Mouse (Mus musculus): ENCODE results near the gene Hist3h2ba. TPM values are rescaled to one million over a fixed set of nuclear protein-coding genes. Genes with fewer than 3 reads are reported as not detected.

Hist3h2ba gene
- polyA plus RNA-seq, 1 experiment from 2014 or later: 28.5 TPM

- H3K4me3 ChIP-seq (replicated peaks): no peak overlapping the region
These were observed 30.0 kb upstream of the Hist3h2ba start for GRCm38 (mm10) chr11:58918759-58919158.

GRCm38 (mm10) chr11:58922420-58922819, 26.3 kb upstream of the Hist3h2ba start:
- ATAC-seq (ENCODE audit: insufficient number of reproducible peaks, insufficient read depth, low FRiP score, low TSS enrichment, low read depth): no peak
- Histone ChIP-seq H3K4me1 (replicated peaks) (peaks cover 3% of the 10 kb centered on the region; the same call in 1 of the 2 replicates), H3K27me3 (peaks cover 4% of the 10 kb centered on the region; the same call in 1 of the 2 replicates), H3K4me2 (no peak overlapping the region), H3K36me3 (no peaks in the 10 kb centered on the region), H3K9ac (replicated peaks) (no peak overlapping the region), H3K4me3 (replicated peaks) (no peak overlapping the region), H3K9me3 (no peaks in the 10 kb centered on the region), H3K27ac (no peak overlapping the region)
- WGBS: 85% methylated on average over 9 of the region's 9 CpGs

More at GRCm38 (mm10) chr11:58918759-58919158, 30.0 kb upstream of the Hist3h2ba start:
- Histone ChIP-seq H3K9ac (replicated peaks) (no peak overlapping the region), H3K9me3 (no peaks in the 10 kb centered on the region), H3K27me3 (peaks cover 4% of the 10 kb centered on the region; the same call in 1 of the 2 replicates), H3K27ac (no peak overlapping the region), H3K4me1 (replicated peaks) (peaks cover 6% of the 10 kb centered on the region; the same call in 1 of the 2 replicates), H3K36me3 (no peaks in the 10 kb centered on the region), H3K4me2 (no peak overlapping the region)
- no peak for ATAC-seq (ENCODE audit: insufficient number of reproducible peaks, insufficient read depth, low FRiP score, low TSS enrichment, low read depth)
- 73% methylated on average over 5 of the region's 5 CpGs for WGBS

DNA sequence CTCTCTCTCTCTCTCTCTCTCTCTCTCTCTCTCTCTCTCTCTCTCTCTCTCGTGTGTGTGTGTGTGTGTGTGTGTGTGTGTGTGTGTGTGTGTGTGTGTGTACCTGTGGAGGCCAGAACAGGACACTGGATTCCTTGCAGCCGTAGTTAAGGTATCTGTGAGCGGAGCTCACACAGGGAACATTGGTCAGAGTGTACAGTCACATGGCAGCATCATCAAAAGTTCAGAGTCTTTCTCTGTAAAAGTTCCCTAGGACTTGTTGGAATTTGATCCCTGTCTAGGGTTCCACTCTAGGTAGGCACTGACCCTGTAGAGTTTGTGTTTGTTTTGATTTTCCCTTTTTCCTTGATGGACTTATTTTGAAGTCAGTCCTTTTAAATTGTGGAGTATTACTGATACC, 22.1 kb upstream of the Hist3h2ba start:
- H3K9me3 ChIP-seq: no peaks in the 10 kb centered on the region
- no peak overlapping the region for H3K4me3 ChIP-seq (replicated peaks)
- H3K27me3 ChIP-seq: 0 out of 2 replicates have a peak, but pooled peaks cover 4% of the 10 kb centered on the region
- peaks cover 9% of the 10 kb centered on the region for H3K36me3 ChIP-seq
- H3K27ac ChIP-seq: no peak overlapping the region
- 96% methylated on average over 2 of the region's 3 CpGs for WGBS
- no peak for ATAC-seq (ENCODE audit: insufficient number of reproducible peaks, insufficient read depth, low FRiP score, low TSS enrichment, low read depth)
- no peak overlapping the region for H3K9ac ChIP-seq (replicated peaks)
- no peak overlapping the region for H3K4me2 ChIP-seq
- H3K4me1 ChIP-seq (replicated peaks): 0 out of 2 replicates have a peak, but pooled peaks cover 2% of the 10 kb centered on the region

GRCm38 (mm10) chr11:58927053-58927452, 21.7 kb upstream of the Hist3h2ba start:
- 0 out of 2 replicates have a peak, but pooled peaks cover 2% of the 10 kb centered on the region for H3K4me1 ChIP-seq (replicated peaks)
- H3K4me2 ChIP-seq: no peak overlapping the region
- H3K9me3 ChIP-seq: no peaks in the 10 kb centered on the region
- 0 out of 2 replicates have a peak, but pooled peaks cover 4% of the 10 kb centered on the region for H3K27me3 ChIP-seq
- H3K27ac ChIP-seq: no peak overlapping the region
- ATAC-seq (ENCODE audit: insufficient number of reproducible peaks, insufficient read depth, low FRiP score, low TSS enrichment, low read depth): no peak
- H3K36me3 ChIP-seq: peaks cover 13% of the 10 kb centered on the region
- H3K9ac ChIP-seq (replicated peaks): no peak overlapping the region
- 73% methylated on average over 2 of the region's 2 CpGs for WGBS
- no peak overlapping the region for H3K4me3 ChIP-seq (replicated peaks)

- H3K4me3 ChIP-seq (replicated peaks): peak overlapping the region; percentile 15; the same call in 1 of the 2 replicates
- no peak overlapping the region for H3K27ac ChIP-seq
- H3K9me3 ChIP-seq: no peaks in the 10 kb centered on the region
- H3K27me3 ChIP-seq: 0 out of 2 replicates have a peak, but pooled peaks cover under 1% of the 10 kb centered on the region
- WGBS: 34% methylated on average over 20 of the region's 20 CpGs
- peaks cover 23% of the 10 kb centered on the region for H3K36me3 ChIP-seq
- no peak overlapping the region for H3K9ac ChIP-seq (replicated peaks)
- H3K4me1 ChIP-seq (replicated peaks): 0 out of 2 replicates have a peak, but pooled peaks cover 2% of the 10 kb centered on the region
- no peak for ATAC-seq (ENCODE audit: insufficient number of reproducible peaks, insufficient read depth, low FRiP score, low TSS enrichment, low read depth)
- peak overlapping the region; percentile 24 for H3K4me2 ChIP-seq
These were observed 20.7 kb upstream of the Hist3h2ba start for GRCm38 (mm10) chr11:58927790-58928651.

DNA sequence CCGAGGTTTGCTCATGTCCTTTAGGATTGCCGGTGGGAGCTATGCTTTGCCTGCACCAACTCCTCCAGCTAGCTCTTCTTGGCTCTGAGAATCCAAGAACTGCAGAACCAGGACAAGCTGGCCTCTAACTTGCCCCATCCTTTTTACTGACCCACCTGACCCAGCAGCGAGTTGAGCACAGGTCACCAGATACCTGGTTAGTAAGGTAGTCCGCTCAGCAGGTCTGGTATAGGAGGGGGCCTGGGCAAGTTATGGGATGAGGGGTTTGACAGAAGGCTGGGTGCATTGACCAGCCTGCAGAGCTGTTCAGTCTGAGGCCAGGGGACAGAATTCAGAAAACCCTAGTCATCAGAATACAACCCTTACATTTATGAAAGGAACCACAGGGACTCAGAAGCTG, 19.7 kb upstream of the Hist3h2ba start:
- WGBS: 75% methylated on average over 4 of the region's 4 CpGs
- no peak overlapping the region for H3K4me2 ChIP-seq
- H3K27me3 ChIP-seq: no peaks in the 10 kb centered on the region
- no peak overlapping the region for H3K4me3 ChIP-seq (replicated peaks)
- 0 out of 2 replicates have a peak, but pooled peaks cover 2% of the 10 kb centered on the region for H3K4me1 ChIP-seq (replicated peaks)
- no peak overlapping the region for H3K27ac ChIP-seq
- peaks cover 33% of the 10 kb centered on the region for H3K36me3 ChIP-seq
- no peak for ATAC-seq (ENCODE audit: insufficient number of reproducible peaks, insufficient read depth, low FRiP score, low TSS enrichment, low read depth)
- no peak overlapping the region for H3K9ac ChIP-seq (replicated peaks)
- no peaks in the 10 kb centered on the region for H3K9me3 ChIP-seq

GRCm38 (mm10) chr11:58929641-58930040, 19.1 kb upstream of the Hist3h2ba start:
- Histone ChIP-seq H3K4me3 (replicated peaks) (no peak overlapping the region), H3K27ac (no peak overlapping the region), H3K27me3 (no peaks in the 10 kb centered on the region), H3K4me1 (replicated peaks) (0 out of 2 replicates have a peak, but pooled peaks cover 2% of the 10 kb centered on the region), H3K9ac (replicated peaks) (no peak overlapping the region), H3K4me2 (no peak overlapping the region), H3K9me3 (no peaks in the 10 kb centered on the region), H3K36me3 (peaks cover 39% of the 10 kb centered on the region)
- WGBS: 51% methylated on average over 3 of the region's 3 CpGs
- no peak for ATAC-seq (ENCODE audit: insufficient number of reproducible peaks, insufficient read depth, low FRiP score, low TSS enrichment, low read depth)

- peaks cover 44% of the 10 kb centered on the region for H3K36me3 ChIP-seq
- WGBS: 91% methylated on average over 3 of the region's 3 CpGs
- no peak for ATAC-seq (ENCODE audit: insufficient number of reproducible peaks, insufficient read depth, low FRiP score, low TSS enrichment, low read depth)
- H3K9ac ChIP-seq (replicated peaks): no peak overlapping the region
- H3K4me1 ChIP-seq (replicated peaks): 0 out of 2 replicates have a peak, but pooled peaks cover 2% of the 10 kb centered on the region
- H3K27me3 ChIP-seq: no peaks in the 10 kb centered on the region
- H3K4me2 ChIP-seq: no peak overlapping the region
- H3K27ac ChIP-seq: no peak overlapping the region
- no peaks in the 10 kb centered on the region for H3K9me3 ChIP-seq
- no peak overlapping the region for H3K4me3 ChIP-seq (replicated peaks)
These were observed 18.5 kb upstream of the Hist3h2ba start for GRCm38 (mm10) chr11:58930254-58930653.

DNA sequence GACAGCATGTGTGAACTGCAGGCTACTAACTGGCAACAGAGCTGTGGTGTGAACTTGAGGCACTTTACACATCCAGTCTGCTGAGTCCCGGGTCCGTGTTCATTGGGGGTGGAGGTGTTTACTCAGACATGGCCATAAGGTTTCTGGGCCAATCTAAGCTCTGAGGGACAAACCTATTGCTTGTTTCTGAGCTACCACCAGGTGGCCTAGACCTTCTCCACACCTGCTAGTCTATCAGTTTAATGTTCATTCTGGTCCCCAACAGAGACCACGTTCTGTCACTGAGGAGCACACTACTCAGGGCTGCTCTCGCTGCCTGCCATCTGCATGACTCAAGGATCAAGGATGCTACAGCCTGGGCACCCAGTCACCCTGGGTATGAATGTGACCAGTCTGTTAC, 17.1 kb upstream of the Hist3h2ba start:
- H3K27ac ChIP-seq: no peak overlapping the region
- peaks cover 55% of the 10 kb centered on the region for H3K36me3 ChIP-seq
- no peak overlapping the region for H3K4me3 ChIP-seq (replicated peaks)
- no peak for ATAC-seq (ENCODE audit: insufficient number of reproducible peaks, insufficient read depth, low FRiP score, low TSS enrichment, low read depth)
- no peak overlapping the region for H3K4me2 ChIP-seq
- WGBS: 73% methylated on average over 4 of the region's 4 CpGs
- peaks cover 3% of the 10 kb centered on the region; the same call in 1 of the 2 replicates for H3K4me1 ChIP-seq (replicated peaks)
- no peaks in the 10 kb centered on the region for H3K27me3 ChIP-seq
- no peak overlapping the region for H3K9ac ChIP-seq (replicated peaks)
- no peaks in the 10 kb centered on the region for H3K9me3 ChIP-seq

- ATAC-seq (ENCODE audit: insufficient number of reproducible peaks, insufficient read depth, low FRiP score, low TSS enrichment, low read depth): 0 out of 2 replicates have a peak, but pooled peaks have one; percentile 11
- no peaks in the 10 kb centered on the region for H3K9me3 ChIP-seq
- H3K4me2 ChIP-seq: peak overlapping the region; percentile 92
- H3K27ac ChIP-seq: peak overlapping the region; percentile 93
- peak overlapping the region; percentile 97 for H3K9ac ChIP-seq (replicated peaks)
- no peaks in the 10 kb centered on the region; the same call in 1 of the 2 replicates for H3K27me3 ChIP-seq
- WGBS: 1% methylated on average over 13 of the region's 13 CpGs
- H3K4me3 ChIP-seq (replicated peaks): peak overlapping the region; percentile 94
- H3K36me3 ChIP-seq: peaks cover 40% of the 10 kb centered on the region
- H3K4me1 ChIP-seq (replicated peaks): peaks cover 16% of the 10 kb centered on the region
These were observed 10.8 kb upstream of the Hist3h2ba start for GRCm38 (mm10) chr11:58937909-58938308.

DNA sequence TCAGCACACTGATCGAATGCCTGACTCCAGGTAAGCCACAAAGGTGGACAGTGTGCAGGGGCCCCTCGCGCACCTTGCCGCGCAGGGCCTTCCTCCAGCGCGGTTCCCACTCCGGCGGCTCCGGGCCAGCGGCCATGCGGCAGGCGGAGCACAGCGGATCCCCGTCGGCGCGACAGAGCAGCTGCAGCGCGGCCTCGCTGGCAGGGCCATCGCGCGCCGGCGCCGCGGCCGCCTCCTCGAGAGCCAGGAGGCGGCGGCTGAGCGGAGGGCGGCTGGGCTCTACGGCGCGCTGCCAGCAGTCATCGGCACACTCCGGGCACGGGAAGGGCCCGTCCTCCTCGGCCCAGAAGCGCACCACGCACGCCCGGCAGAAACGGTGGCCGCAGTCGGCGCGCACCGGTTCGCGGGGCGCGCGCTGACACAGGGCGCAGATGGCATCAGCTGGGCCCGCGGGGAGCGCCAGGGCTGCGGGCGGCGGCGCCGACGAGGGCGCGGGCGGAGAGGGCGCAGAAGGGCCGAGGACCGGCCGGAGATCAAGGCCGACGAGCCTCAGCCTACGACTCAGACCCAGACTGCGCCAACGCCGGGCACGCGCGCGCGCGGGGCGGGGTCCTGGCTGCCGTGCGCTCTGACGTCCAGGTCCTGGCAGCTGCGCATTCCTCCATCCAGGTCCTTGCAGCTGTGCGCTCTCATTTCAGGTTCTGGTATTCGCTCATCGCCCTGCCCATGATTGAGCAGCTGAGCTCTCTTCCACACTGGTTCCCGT, 10.2 kb upstream of the Hist3h2ba start, which contains the start of gene Rnf187:
TSS of gene Rnf187 (minus strand) at position 595 of the 766 bp plus-strand sequence.
- whole genome bisulfite sequencing: under 1% methylated on average over 95 of the region's 95 CpGs
- peak within 1 kb of the TSS; percentile 97 for H3K9ac ChIP-seq (replicated peaks)
- peaks cover 16% of the 10 kb centered on the region for H3K4me1 ChIP-seq (replicated peaks)
- peak within 1 kb of the TSS; percentile 94 for H3K4me3 ChIP-seq (replicated peaks)
- H3K9me3 ChIP-seq: no peaks in the 10 kb centered on the region
- peaks cover 4% of the 10 kb centered on the region; the same call in 1 of the 2 replicates for H3K27me3 ChIP-seq
- peak within 1 kb of the TSS; percentile 92 for H3K4me2 ChIP-seq
- H3K27ac ChIP-seq: peak within 1 kb of the TSS; percentile 93
- peak; percentile 95 for ATAC-seq (ENCODE audit: insufficient number of reproducible peaks, insufficient read depth, low FRiP score, low TSS enrichment, low read depth)
- H3K36me3 ChIP-seq: peaks cover 34% of the 10 kb centered on the region
